Mouse (Mus musculus) testis, adult 2 months (tissue): ENCODE data around the gene Syne4.

Source experiments
- CTCF ChIP-seq: fragments of 200-500 bp; IDR thresholded peaks from 2 replicates; pipeline ENCODE4 v1.5.1; 2012; ENCODE audit warnings: low read depth, mild to moderate bottlenecking, inconsistent platforms, low read length, moderate library complexity; ENCODE audit not compliant: control insufficient read depth, insufficient read depth, insufficient replicate concordance
- POLR2A ChIP-seq: fragments of 200-500 bp; IDR thresholded peaks from 2 replicates; pipeline ENCODE4 v1.6.1; 2012; ENCODE audit warnings: low read depth, mild to moderate bottlenecking, inconsistent platforms, low read length, moderate library complexity; ENCODE audit not compliant: control insufficient read depth

DNA sequence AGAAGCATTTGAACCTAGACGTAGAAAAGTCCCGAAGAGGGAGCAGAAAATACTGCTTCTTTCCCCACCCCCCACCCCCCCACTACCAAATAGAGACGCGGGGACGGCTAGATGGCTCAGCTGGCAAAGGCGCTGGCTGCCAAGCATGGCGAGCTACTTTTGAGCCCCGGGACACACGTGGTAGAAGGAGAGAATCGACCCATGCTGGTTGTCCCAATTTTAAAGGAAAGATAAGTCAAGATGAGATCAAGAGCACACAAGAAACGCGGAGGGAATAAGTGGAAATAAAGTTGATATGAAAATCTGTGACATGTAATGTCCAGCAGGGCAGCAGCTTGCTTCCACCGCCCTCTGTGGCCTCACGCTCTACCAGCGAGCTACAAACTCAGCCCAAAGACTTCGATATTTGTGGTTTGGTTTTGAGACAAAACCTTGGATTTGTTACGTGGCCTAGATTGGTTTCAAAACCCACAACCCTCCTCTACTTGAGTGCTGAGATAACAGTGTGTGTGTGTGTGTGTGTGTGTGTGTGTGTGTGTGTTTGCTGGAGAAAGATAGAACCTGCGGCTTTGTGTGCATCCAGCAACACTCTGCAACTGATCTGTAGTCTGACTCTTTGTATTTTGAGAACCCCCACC, 18.1 kb downstream of the Syne4 start:
- TF ChIP-seq CTCF (no peak; the same call in 1 of the 2 replicates), POLR2A (no peak)
